Mouse (Mus musculus) lung, postnatal 36 days (tissue): ENCODE data around the gene Sipa1l1.
"Not testable (repeated sequence)": the region's sequence is repeated elsewhere in the genome, so short reads cannot be mapped to it uniquely, and the experiment has no call there.

Experiments used
- DNase-seq: peaks from one replicate; pipeline ENCODE4 v3.0.0; 2022; ENCODE audit warnings: mixed read lengths

Gene Sipa1l1

DNA sequence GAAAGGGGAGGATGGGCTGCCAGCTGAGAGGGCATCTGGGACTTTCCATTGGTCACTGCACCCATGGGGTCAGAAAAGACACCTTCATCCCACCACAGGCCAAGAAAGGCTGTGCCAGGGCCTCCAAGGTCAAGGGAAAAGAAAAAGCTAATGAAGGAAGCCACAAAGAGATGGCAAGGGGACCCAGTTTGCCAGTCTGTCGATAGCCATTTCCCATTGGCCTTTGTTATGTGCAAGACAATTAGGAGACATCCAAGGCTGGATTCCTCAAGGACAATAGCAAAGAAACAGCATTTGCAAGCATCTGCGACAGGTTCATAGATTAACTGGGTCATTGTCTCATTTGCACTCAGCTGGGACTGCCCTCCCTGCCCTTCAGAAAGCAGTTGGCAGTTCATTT lies 316.3 kb downstream of the Sipa1l1 start:
- no peak for DNase-seq

DNA sequence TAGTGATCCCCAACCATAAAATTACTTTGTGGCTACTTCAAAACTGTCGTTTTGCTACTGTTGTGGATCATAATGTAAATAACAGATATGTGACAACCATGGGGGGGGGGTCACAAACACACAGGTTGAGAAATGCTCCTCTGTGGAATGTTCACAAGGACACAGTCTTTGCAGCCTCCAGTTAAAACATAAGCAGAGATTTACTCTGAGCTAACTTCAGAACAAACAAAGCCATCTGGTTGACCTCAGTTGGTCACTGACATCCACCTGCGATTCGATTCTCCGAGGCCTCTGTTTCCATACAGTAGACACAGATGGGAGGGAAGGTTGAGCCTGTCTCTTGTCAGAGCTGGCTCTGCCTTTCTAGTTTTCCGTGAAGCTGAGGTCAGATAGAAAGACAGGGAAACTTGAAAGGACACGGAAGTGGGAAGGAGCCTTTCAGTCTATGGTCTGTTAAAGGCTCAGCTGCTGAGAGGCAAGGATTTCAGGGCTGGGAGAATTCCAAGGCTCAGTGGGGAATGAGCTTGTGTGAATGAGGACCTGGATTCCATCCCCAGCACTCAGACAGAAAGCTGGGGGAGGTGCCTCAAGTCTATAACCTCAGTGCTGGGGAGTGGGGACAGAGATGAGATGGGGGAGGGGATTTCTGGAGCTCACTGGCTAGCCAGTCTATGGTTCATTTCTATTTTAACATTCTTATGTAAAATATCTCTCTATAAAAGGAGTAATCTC lies 317.9 kb downstream of the Sipa1l1 start:
- DNase-seq = no peak

DNA sequence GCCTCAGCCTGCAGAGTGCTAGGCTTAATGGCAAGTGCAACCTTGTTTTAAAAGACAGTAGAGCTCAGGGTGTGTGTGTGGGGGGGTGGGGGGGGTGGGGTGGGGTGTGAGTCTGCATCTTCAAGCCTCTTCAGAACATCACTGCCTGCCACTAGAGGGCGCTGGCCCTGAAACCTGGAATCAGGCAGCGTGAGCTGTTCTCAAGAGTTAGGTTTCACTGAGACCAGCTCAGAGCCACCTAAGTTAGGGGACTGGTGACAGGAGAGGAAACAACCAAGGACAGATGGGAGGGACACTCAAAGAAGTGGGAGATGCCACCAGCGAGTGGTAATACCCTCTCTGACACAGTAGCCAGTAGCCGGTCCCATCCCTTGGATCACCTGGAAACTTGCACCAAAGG lies 320.0 kb downstream of the Sipa1l1 start:
- peak; percentile 74 for DNase-seq

GRCm38 (mm10) chr12:82489621-82490020 lies 320.5 kb downstream of the Sipa1l1 start:
- peak; percentile 90 for DNase-seq

DNA sequence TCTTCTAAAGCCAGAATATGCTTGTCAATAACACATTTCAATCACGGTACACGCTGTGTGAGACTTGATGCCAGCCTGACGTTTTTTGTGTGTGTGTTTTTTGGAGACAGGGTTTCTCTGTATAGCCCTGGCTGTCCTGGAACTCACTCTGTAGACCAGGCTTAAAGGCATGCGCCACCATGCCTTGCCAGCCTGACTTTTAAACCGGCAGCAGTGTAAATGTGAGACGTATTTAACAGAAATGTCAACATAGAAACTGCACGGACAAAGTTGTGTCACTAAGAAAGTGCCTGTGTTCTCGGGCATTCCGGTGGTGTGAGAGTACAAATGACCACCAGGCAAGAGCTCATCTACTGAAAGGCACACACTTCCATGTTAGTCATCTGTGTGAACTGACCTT lies 323.3 kb downstream of the Sipa1l1 start:
- DNase-seq = no peak

DNA sequence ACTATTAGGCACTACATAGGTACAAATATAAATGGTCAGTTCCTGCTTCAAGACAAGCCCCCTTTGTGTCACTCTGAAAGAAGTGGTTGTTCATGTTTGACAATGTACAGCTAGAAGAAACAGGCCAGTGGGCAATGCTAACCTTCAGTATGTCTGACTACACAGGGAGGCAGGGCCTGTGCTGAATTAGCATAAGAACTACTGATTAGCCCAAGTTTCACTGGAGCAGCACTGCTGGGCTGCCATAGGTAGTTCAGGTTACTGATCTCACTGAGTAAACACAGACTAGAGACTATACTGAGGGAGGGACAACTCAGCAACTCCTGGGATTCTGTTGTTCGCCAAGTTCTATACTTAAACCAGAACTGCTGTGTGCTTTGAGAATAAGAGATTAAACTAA lies 324.1 kb downstream of the Sipa1l1 start:
- DNase-seq = not testable (repeated sequence)

DNA sequence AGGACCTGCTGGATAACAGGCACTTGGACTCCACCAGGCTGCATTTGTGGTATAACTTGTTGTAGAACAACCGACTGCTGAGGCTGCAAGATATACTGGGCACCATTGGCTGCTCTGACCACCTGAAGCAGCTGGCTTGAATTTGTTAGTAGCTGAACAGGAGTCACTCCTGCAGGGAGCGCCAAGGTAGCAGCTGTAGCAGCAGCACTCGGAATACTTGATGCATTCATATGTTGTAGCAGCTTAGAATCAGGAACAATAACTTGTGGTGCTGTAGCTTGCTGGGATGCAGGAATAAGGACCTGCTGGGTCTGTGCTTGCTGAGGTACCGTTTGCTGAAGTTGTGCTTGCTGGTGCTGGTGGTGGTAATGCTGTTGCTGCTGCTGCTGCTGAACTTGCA lies 326.8 kb downstream of the Sipa1l1 start:
- DNase-seq = no peak

DNA sequence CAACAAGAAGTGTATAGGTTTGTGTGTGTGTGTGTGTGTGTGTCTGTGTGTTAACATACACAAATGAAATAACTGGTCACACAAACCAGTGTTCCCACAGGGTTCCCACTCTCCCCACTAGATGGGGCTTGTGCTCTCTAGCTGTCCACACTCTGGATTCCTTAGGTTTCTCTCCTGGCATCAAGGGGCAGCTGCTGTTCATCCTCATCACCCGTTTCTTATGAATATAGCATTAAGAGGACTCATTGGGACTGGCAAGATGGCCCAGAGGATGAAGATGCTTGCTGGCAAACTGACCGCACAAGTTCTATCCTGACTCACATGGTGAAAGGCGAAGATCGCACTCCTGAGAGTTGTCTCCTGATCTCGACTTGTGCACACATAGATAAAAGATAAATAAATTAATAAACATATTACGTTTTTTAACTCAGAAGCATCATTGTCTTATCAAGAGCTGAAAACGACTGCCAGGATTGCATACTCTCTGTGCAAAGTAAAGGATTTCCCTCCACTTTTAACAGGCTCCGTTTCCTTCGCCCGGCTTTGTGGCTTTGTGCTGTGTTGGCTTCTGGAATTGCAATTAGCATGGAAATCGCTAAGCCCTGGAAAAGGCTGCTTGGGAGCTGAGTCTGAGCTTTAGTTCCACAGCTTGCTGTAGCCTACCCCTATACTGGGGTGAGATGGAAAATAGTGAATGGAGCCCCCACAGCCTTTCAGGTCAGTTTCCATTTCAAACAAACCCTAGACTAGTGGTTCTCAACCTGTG lies 328.9 kb downstream of the Sipa1l1 start:
- DNase-seq = peak; percentile 64

- no peak for DNase-seq
Observed at GRCm38 (mm10) chr12:82498701-82499100, 329.6 kb downstream of the Sipa1l1 start.

DNA sequence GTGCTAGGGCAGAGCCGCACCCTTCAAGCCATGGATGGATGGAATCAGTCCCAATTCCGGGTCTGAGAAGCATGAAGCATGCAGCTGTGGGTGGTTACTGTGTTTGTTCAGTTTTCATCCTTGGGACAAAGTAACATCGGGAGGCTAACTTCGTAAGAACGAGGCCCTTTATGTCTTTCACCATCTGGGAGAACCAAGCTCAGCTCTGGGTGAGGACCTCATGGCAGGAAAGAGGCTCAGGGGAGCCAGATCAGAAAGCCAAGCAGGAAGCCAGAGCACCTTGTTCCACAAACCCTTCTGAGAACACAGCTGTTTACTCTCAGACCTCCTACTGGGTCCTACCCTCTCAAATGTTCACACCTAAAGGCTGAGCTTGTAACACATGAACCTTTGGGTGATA lies 330.6 kb downstream of the Sipa1l1 start:
- DNase-seq = no peak
